Mouse (Mus musculus) ES-E14 (cell line): ENCODE results near the gene C530008M17Rik. TPM values are rescaled to one million over a fixed set of nuclear protein-coding genes. Genes with fewer than 3 reads are reported as not detected.

Experiments used
- DNase-seq: peaks from one replicate; pipeline ENCODE4 v3.0.0-alpha.2; 2013; ENCODE audit warnings: low read depth, low spot score
- H3K27ac ChIP-seq: 2 replicates; pipeline ENCODE4 v1.5.1; 2012; ENCODE audit warnings: low read depth, mild to moderate bottlenecking, low read length, moderate library complexity, mixed read lengths; ENCODE audit not compliant: poor library complexity, insufficient read depth, severe bottlenecking
- H3K36me3 ChIP-seq: 2 replicates; pipeline ENCODE4 v1.6.1; 2012; ENCODE audit warnings: mild to moderate bottlenecking, low read length, moderate library complexity, mixed read lengths; ENCODE audit not compliant: control insufficient read depth, poor library complexity, insufficient read depth, severe bottlenecking
- H3K4me1 ChIP-seq, 2 experiments: fragments of 150-350 bp in 1 of 2; sonication (generic) in 1 of 2; 2 replicates each; pipeline ENCODE4 v1.6.1; 2012; ENCODE audit warnings: low read length in 2 of 2, mild to moderate bottlenecking in 1 of 2, mixed read lengths in 1 of 2; ENCODE audit not compliant: control insufficient read depth in 2 of 2, insufficient read depth in 2 of 2, poor library complexity in 1 of 2
- H3K4me3 ChIP-seq, 2 experiments: fragments of 150-350 bp in 1 of 2; sonication (generic) in 1 of 2; 2 replicates each; pipeline ENCODE4 v1.5.1; 2012; ENCODE audit warnings: low read length in 2 of 2, low read depth in 1 of 2, mild to moderate bottlenecking in 1 of 2, mixed read lengths in 1 of 2; ENCODE audit not compliant: insufficient read depth in 1 of 2, poor library complexity in 1 of 2, severe bottlenecking in 1 of 2
- H3K9ac ChIP-seq: 2 replicates; pipeline ENCODE4 v1.6.1; 2012; ENCODE audit warnings: low read depth, mild to moderate bottlenecking, low read length, mixed read lengths; ENCODE audit not compliant: poor library complexity, insufficient read depth, severe bottlenecking
- H3K9me3 ChIP-seq: fragments of 150-350 bp; sonication (generic); 2 replicates; pipeline ENCODE4 v1.6.1; 2012; ENCODE audit warnings: low read depth, mild to moderate bottlenecking, low read length; ENCODE audit not compliant: control insufficient read depth, insufficient read depth
- CHD2 ChIP-seq: IDR thresholded peaks from 2 replicates; pipeline ENCODE4 v1.6.1; 2014; ENCODE audit warnings: mild to moderate bottlenecking, low read depth, low read length, inconsistent platforms
- HCFC1 ChIP-seq: IDR thresholded peaks from 2 replicates; pipeline ENCODE4 v1.6.1; 2012; ENCODE audit warnings: low read length, inconsistent platforms, borderline replicate concordance; ENCODE audit not compliant: insufficient read depth
- MAFK ChIP-seq: IDR thresholded peaks from 2 replicates; pipeline ENCODE4 v1.6.1; 2014; ENCODE audit warnings: mild to moderate bottlenecking, low read depth, low read length, inconsistent platforms; ENCODE audit not compliant: insufficient read depth
- ZC3H11A ChIP-seq: IDR thresholded peaks from 2 replicates; pipeline ENCODE4 v1.6.1; 2012; ENCODE audit warnings: low read depth, mild to moderate bottlenecking, inconsistent platforms, low read length, borderline replicate concordance
- ZNF384 ChIP-seq: IDR thresholded peaks from 2 replicates; pipeline ENCODE4 v1.6.1; 2012; ENCODE audit warnings: low read depth, low read length, inconsistent platforms
- in situ Hi-C, 2 experiments: fragments of 600-800 bp; cut with MboI; formaldehyde crosslinking; loops; one replicate each; pipeline ENCODE4 v1.15.1; 2025; ENCODE audit warnings: low sequenced_read_pairs in 2 of 2, inconsistent platforms in 1 of 2; ENCODE audit not compliant: unreplicated experiment in 2 of 2
- total RNA-seq: library from RNA; depleted of rRNA; stranded (reverse); fragments of 300-350 nt; gene quantifications from 2 replicates; pipeline ENCODE4 v1.2.3, GENCODE M21; 2012

The C530008M17Rik gene
- total RNA-seq, 1 experiment: 1.1 TPM

DNA sequence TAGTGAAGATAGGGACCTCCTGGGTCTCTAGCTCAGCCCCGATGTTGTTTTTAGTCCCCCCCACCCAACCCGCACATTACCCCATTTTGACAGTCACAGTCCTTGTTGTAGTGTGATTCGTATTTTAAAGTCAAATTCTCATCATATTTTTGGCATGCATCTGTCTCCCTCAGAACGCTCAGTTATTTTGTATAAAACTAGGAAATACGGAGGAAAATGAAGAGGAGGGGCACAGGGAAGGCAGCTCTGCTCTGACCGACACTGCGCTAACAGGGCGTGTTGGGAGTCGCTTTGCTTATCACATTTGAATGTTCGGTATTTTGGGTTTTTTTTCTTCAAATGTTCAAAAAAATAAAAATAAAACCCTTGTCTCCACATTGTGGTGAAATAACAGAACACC, 13.9 kb downstream of the C530008M17Rik start:
- TF ChIP-seq MAFK (no peak), HCFC1 (no peak), CHD2 (no peak), ZNF384 (no peak), ZC3H11A (no peak)
- Histone ChIP-seq H3K36me3 (no peaks in the 10 kb centered on the region), H3K9me3 (no peaks in the 10 kb centered on the region), H3K9ac (no peak overlapping the region), H3K4me1 (no peaks in the 10 kb centered on the region), H3K4me3 (no peak overlapping the region), H3K27ac (no peak overlapping the region)
- in situ Hi-C loops: no loop called here
- no peak for DNase-seq

GRCm38 (mm10) chr5:76674022-76674653, 17.8 kb downstream of the C530008M17Rik start:
- in situ Hi-C loops: no loop called here
- TF ChIP-seq HCFC1: no peak
- no peak for TF ChIP-seq CHD2
- no peak for TF ChIP-seq MAFK
- no peak for TF ChIP-seq ZNF384
- no peak for TF ChIP-seq ZC3H11A
- Histone ChIP-seq H3K36me3 (no peaks in the 10 kb centered on the region), H3K9me3 (no peaks in the 10 kb centered on the region), H3K27ac (no peak overlapping the region), H3K9ac (no peak overlapping the region), H3K4me1 (no peaks in the 10 kb centered on the region), H3K4me3 (no peak overlapping the region)
- DNase-seq: no peak

DNA sequence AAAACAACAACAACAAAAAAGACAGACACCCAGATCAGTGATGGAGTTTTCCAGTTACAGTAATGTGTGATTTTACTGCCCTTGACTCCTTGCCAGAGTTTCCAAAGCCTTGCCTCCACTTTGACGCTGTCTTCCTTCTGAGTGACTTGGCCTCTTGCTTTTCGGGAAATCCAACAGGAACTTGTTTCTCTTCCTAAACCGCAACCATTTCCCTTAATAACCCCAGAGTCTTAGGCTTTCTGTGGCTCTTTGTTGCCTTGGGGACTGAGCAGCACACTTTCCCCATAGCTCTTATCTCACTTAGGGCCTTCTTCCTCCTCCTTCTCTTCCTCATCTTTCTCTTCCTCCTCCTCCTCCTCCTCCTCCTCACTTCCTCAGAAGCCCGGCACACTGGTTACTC, 19.1 kb downstream of the C530008M17Rik start:
- Histone ChIP-seq H3K9me3 (no peaks in the 10 kb centered on the region), H3K27ac (no peak overlapping the region), H3K9ac (no peak overlapping the region), H3K4me1 (no peaks in the 10 kb centered on the region), H3K36me3 (no peaks in the 10 kb centered on the region), H3K4me3 (no peak overlapping the region)
- in situ Hi-C loops: no loop called here
- TF ChIP-seq ZNF384: no peak
- TF ChIP-seq MAFK: no peak
- no peak for TF ChIP-seq HCFC1
- no peak for TF ChIP-seq CHD2
- no peak for TF ChIP-seq ZC3H11A
- no peak for DNase-seq

- TF ChIP-seq ZNF384: no peak
- TF ChIP-seq CHD2: no peak
- TF ChIP-seq HCFC1: no peak
- no peak for TF ChIP-seq MAFK
- TF ChIP-seq ZC3H11A: no peak
- Histone ChIP-seq H3K9me3 (no peaks in the 10 kb centered on the region), H3K4me3 (no peak overlapping the region), H3K27ac (no peak overlapping the region), H3K4me1 (no peaks in the 10 kb centered on the region), H3K9ac (no peak overlapping the region), H3K36me3 (no peaks in the 10 kb centered on the region)
- in situ Hi-C loops: no loop called here
- DNase-seq: no peak
Observed at GRCm38 (mm10) chr5:76680959-76681358, 24.6 kb downstream of the C530008M17Rik start.
